Mouse (Mus musculus) embryonic facial prominence, embryonic 12.5 days (tissue): ENCODE measurements around the gene Nr5a2. TPM values are rescaled to one million over a fixed set of nuclear protein-coding genes. Genes with fewer than 3 reads are reported as not detected.
"Not testable (repeated sequence)": the region's sequence is repeated elsewhere in the genome, so short reads cannot be mapped to it uniquely, and the experiment has no call there.

Experiments used
- ATAC-seq: fragments of 200-750 bp; cut with Nextera tagmentation; 2 replicates; pipeline ENCODE4 v1.8.0; 2017; ENCODE audit not compliant: insufficient number of reproducible peaks, insufficient read depth, low FRiP score, low TSS enrichment
- H3K27ac ChIP-seq: fragments of 300-500 bp; sonication (generic); 2 replicates; pipeline ENCODE4 v1.5.1; 2016; ENCODE audit warnings: mild to moderate bottlenecking
- H3K27me3 ChIP-seq: fragments of 300-500 bp; sonication (generic); 2 replicates; pipeline ENCODE4 v1.6.1; 2016; ENCODE audit warnings: mild to moderate bottlenecking, moderate library complexity
- H3K36me3 ChIP-seq: fragments of 300-500 bp; sonication (generic); 2 replicates; pipeline ENCODE4 v1.6.1; 2016; ENCODE audit warnings: mild to moderate bottlenecking
- H3K4me1 ChIP-seq: fragments of 300-500 bp; sonication (generic); 2 replicates; pipeline ENCODE4 v1.6.1; 2016
- H3K4me2 ChIP-seq: fragments of 300-500 bp; sonication (generic); replicated peaks from 2 replicates; pipeline ENCODE4 v1.6.1; 2016; ENCODE audit warnings: mild to moderate bottlenecking, moderate library complexity
- H3K4me3 ChIP-seq: fragments of 300-500 bp; sonication (generic); 2 replicates; pipeline ENCODE4 v1.5.1; 2016; ENCODE audit warnings: mild to moderate bottlenecking
- H3K9ac ChIP-seq: fragments of 300-500 bp; sonication (generic); 2 replicates; pipeline ENCODE4 v1.6.1; 2016; ENCODE audit warnings: mild to moderate bottlenecking, moderate library complexity
- H3K9me3 ChIP-seq: fragments of 300-500 bp; sonication (generic); 2 replicates; pipeline ENCODE4 v1.6.1; 2016; ENCODE audit warnings: mild to moderate bottlenecking, moderate library complexity
- WGBS: fragments of 180-500 bp; shearing (Covaris S2); methylation state at CpG from one replicate; pipeline ENCODE4 v1.1.7; 2016; 5-methylcytosine and 5-hydroxymethylcytosine counted together
- polyA plus RNA-seq: library from polyadenylated mRNA; unstranded; fragments of >200 nt; fragmentation: Nextera tagmentation; extraction: Ambion mirVana; gene quantifications from 2 replicates; pipeline ENCODE4 v1.2.1, GENCODE M21; 2016

Gene Nr5a2
- polyA plus RNA-seq, 1 experiment from 2014 or later, result 3.0 TPM

- Histone ChIP-seq H3K4me2 (no peak overlapping the region), H3K9ac (no peak overlapping the region), H3K4me1 (no peaks in the 10 kb centered on the region), H3K27ac (no peak overlapping the region), H3K9me3 (no peaks in the 10 kb centered on the region), H3K27me3 (no peaks in the 10 kb centered on the region), H3K4me3 (no peak overlapping the region), H3K36me3 (no peaks in the 10 kb centered on the region)
- ATAC-seq, result no peak
- 81% methylated on average over 4 of the region's 4 CpGs for WGBS
Observed at GRCm38 (mm10) chr1:136823897-136824296, 136.4 kb downstream of the Nr5a2 start.

DNA sequence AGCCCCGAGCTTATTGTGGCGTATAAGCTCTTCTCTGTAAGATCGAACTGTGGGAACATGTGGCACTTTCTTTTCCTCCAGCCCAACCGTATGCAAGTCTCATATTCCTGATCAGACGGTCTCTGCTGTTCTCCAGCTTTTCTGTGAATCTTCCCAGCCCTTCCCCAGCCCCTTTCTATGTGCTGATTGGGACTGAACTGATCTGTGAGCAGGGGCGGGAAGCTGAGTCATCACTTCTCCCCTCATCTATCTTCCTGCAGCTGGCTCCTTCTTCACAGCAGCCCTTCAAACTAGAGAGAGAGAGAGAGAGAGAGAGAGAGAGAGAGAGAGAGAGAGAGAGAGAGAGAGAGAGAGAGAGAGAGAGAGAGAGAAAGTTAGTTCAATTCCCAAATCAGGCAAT, 159.6 kb downstream of the Nr5a2 start:
- H3K36me3 ChIP-seq, result no peaks in the 10 kb centered on the region
- no peak overlapping the region for H3K27ac ChIP-seq
- ATAC-seq, result no peak
- no peak overlapping the region for H3K4me3 ChIP-seq
- 71% methylated on average over 6 of the region's 6 CpGs for WGBS
- no peaks in the 10 kb centered on the region for H3K9me3 ChIP-seq
- no peak overlapping the region for H3K9ac ChIP-seq
- no peaks in the 10 kb centered on the region for H3K27me3 ChIP-seq
- no peaks in the 10 kb centered on the region for H3K4me1 ChIP-seq
- H3K4me2 ChIP-seq, result no peak overlapping the region

DNA sequence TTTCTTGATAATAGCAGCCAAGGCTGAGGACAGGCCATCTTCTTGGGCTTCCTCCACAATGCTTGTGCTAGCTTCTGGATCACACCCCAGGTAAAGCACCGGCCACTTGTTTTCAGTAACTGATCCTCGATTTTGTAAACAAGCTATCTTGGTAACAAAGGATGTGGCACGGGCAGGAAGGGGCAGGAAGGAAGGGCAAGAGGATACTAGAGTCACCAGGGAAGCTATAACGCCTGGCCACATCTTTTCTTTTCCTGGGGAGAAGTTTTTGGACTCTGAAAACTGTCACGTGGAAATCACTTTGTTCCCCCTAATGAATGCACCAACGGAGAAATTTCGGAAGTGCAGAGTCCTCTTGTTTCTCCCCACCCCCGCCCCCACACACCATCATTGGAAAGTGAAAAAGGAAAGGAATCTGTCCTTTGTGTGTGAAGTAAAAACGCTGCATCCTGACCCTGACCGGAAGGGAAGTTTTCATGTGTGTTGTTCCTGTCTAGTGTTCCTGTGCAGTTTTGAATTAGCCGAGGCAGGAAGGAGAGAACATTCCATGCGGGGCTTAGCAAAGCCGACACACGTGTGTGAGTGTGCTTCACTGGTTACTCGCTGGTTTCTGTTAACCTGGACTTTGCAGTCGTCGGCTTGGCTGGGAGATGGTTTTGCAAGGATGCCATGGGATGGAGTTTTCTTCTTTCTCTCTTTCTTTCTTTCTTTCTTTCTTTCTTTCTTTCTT, 163.7 kb downstream of the Nr5a2 start:
- no peak for ATAC-seq
- no peak overlapping the region for H3K27ac ChIP-seq
- H3K4me1 ChIP-seq, result no peaks in the 10 kb centered on the region
- H3K9me3 ChIP-seq, result no peaks in the 10 kb centered on the region
- 26% methylated on average over 17 of the region's 17 CpGs for WGBS
- H3K36me3 ChIP-seq, result no peaks in the 10 kb centered on the region
- H3K4me2 ChIP-seq, result no peak overlapping the region
- no peaks in the 10 kb centered on the region for H3K27me3 ChIP-seq
- no peak overlapping the region for H3K4me3 ChIP-seq
- H3K9ac ChIP-seq, result no peak overlapping the region

- H3K9me3 ChIP-seq, H3K4me1 ChIP-seq, ATAC-seq, H3K4me3 ChIP-seq, H3K4me2 ChIP-seq, H3K9ac ChIP-seq, H3K27ac ChIP-seq, H3K36me3 ChIP-seq, H3K27me3 ChIP-seq: not testable (repeated sequence)
- WGBS, result 93% methylated on average over 12 of the region's 12 CpGs
Observed at GRCm38 (mm10) chr1:136792957-136793883, 167.0 kb downstream of the Nr5a2 start.
